Mouse (Mus musculus) large intestine, adult 2 months (tissue): ENCODE measurements around the gene Vmn1r188. TPM values are rescaled to one million over a fixed set of nuclear protein-coding genes. Genes with fewer than 3 reads are reported as not detected.
"Not testable (repeated sequence)": the region's sequence is repeated elsewhere in the genome, so short reads cannot be mapped to it uniquely, and the experiment has no call there.

ENCODE experiments used
- DNase-seq: peaks from one replicate; pipeline ENCODE4 v3.0.0-alpha.2; 2012; ENCODE audit warnings: low read depth, low spot score
- WGBS: fragments of 180-500 bp; shearing (Covaris S2); methylation state at CpG from one replicate; pipeline ENCODE4 v1.1.7; 2018; 5-methylcytosine and 5-hydroxymethylcytosine counted together
- polyA plus RNA-seq: library from polyadenylated mRNA; depleted of rRNA; stranded (reverse); fragments of >200 nt; gene quantifications from 2 replicates; pipeline ENCODE4 v1.2.3, GENCODE M21; 2012; rRNA removed

Vmn1r188 gene
- polyA plus RNA-seq, 1 experiment: not detected

- WGBS: 91% methylated on average over 2 of the region's 2 CpGs
- no peak for DNase-seq
Observed at GRCm38 (mm10) chr13:22049041-22049440, 35.2 kb upstream of the Vmn1r188 start.

GRCm38 (mm10) chr13:22049737-22050440 is 34.4 kb upstream of the Vmn1r188 start:
- DNase-seq: no peak
- 2% methylated on average over 14 of the region's 14 CpGs for WGBS

- WGBS: under 1% methylated on average over 52 of the region's 52 CpGs
- DNase-seq: no peak
Observed at GRCm38 (mm10) chr13:22050591-22051522, 33.4 kb upstream of the Vmn1r188 start.

- 8% methylated on average over 5 of the region's 5 CpGs for WGBS
- no peak for DNase-seq
Observed at GRCm38 (mm10) chr13:22051523-22051859, 32.7 kb upstream of the Vmn1r188 start.

GRCm38 (mm10) chr13:22053754-22054153 is 30.5 kb upstream of the Vmn1r188 start:
- no peak for DNase-seq
- WGBS: 83% methylated on average over 1 of the region's 1 CpGs

GRCm38 (mm10) chr13:22061422-22061821 is 22.8 kb upstream of the Vmn1r188 start:
- 50% methylated on average over 1 of the region's 1 CpGs for WGBS
- DNase-seq: no peak

- WGBS: 17% methylated on average over 1 of the region's 1 CpGs
- no peak for DNase-seq
Observed at GRCm38 (mm10) chr13:22063468-22063867, 20.8 kb upstream of the Vmn1r188 start.

- WGBS: 92% methylated on average over 2 of the region's 2 CpGs
- DNase-seq: not testable (repeated sequence)
Observed at GRCm38 (mm10) chr13:22105724-22106123, 21.5 kb downstream of the Vmn1r188 start, which contains the start of gene Vmn1r189. Gene Vmn1r189, minus strand, starts transcription at chr13:22105824.

GRCm38 (mm10) chr13:22136495-22137293 is 52.5 kb downstream of the Vmn1r188 start:
- WGBS: 49% methylated on average over 5 of the region's 5 CpGs
- not testable (repeated sequence) for DNase-seq

Other genes starting within 250 kb of the Vmn1r188 start
- 0.10 and 0.29 TPM in 2 replicates for gene Zfp184, start 139.3 kb upstream of the Vmn1r188 start, polyA plus RNA-seq
- gene Pom121l2, start 103.2 kb upstream of the Vmn1r188 start, polyA plus RNA-seq: not detected in 2 replicates
- 2.8 and 2.9 TPM in 2 replicates for gene Prss16, start 74.7 kb upstream of the Vmn1r188 start, polyA plus RNA-seq
- gene Hist1h2ah, start 48.9 kb upstream of the Vmn1r188 start, polyA plus RNA-seq: 27.5 and 54.8 TPM in 2 replicates
- 29.1 and 34.6 TPM in 2 replicates for gene Hist1h2bk, start 48.6 kb upstream of the Vmn1r188 start, polyA plus RNA-seq
- 14.9 and 16.6 TPM in 2 replicates for gene Hist1h4i, start 43.1 kb upstream of the Vmn1r188 start, polyA plus RNA-seq
- gene Hist1h2ag, start 41.5 kb upstream of the Vmn1r188 start, polyA plus RNA-seq: 8.2 and 10.2 TPM in 2 replicates
- 19.3 and 26.1 TPM in 2 replicates for gene Hist1h2bj, start 41.2 kb upstream of the Vmn1r188 start, polyA plus RNA-seq
- gene Vmn1r189, start 21.4 kb downstream of the Vmn1r188 start, polyA plus RNA-seq: not detected in 2 replicates
- not detected in 2 replicates for gene Vmn1r191, start 99.5 kb downstream of the Vmn1r188 start, polyA plus RNA-seq
- not detected in 2 replicates for gene Vmn1r192, start 106.7 kb downstream of the Vmn1r188 start, polyA plus RNA-seq
- gene Vmn1r193, start 138.7 kb downstream of the Vmn1r188 start, polyA plus RNA-seq: not detected in 2 replicates
- gene Vmn1r194, start 159.8 kb downstream of the Vmn1r188 start, polyA plus RNA-seq: not detected in 2 replicates
- gene Vmn1r195, start 186.1 kb downstream of the Vmn1r188 start, polyA plus RNA-seq: not detected in 2 replicates
- not detected in 2 replicates for gene Vmn1r196, start 205.5 kb downstream of the Vmn1r188 start, polyA plus RNA-seq
- not detected in 2 replicates for gene Vmn1r197, start 240.1 kb downstream of the Vmn1r188 start, polyA plus RNA-seq